Mouse (Mus musculus) hindbrain, embryonic 16.5 days (tissue): ENCODE measurements around the gene Epha5. TPM values are rescaled to one million over a fixed set of nuclear protein-coding genes. Genes with fewer than 3 reads are reported as not detected.

Source experiments
- ATAC-seq: fragments of 200-750 bp; cut with Nextera tagmentation; 2 replicates; pipeline ENCODE4 v1.8.0; 2017; ENCODE audit warnings: moderate TSS enrichment, moderate library complexity
- H3K27ac ChIP-seq: fragments of 300-500 bp; sonication (generic); 2 replicates; pipeline ENCODE4 v1.5.1; 2014; ENCODE audit warnings: low read depth, mild to moderate bottlenecking, control low read depth, low read length, moderate library complexity
- H3K27me3 ChIP-seq: fragments of 300-500 bp; sonication (generic); replicated peaks from 2 replicates; pipeline ENCODE4 v1.6.1; 2014; ENCODE audit warnings: low read length; ENCODE audit not compliant: control insufficient read depth, insufficient read depth
- H3K36me3 ChIP-seq: fragments of 300-500 bp; sonication (generic); 2 replicates; pipeline ENCODE4 v1.6.1; 2014; ENCODE audit warnings: mild to moderate bottlenecking, low read length, moderate library complexity, mixed read lengths; ENCODE audit not compliant: control insufficient read depth, insufficient read depth
- H3K4me1 ChIP-seq: fragments of 300-500 bp; sonication (generic); 2 replicates; pipeline ENCODE4 v1.6.1; 2014; ENCODE audit warnings: low read depth, low read length; ENCODE audit not compliant: control insufficient read depth, insufficient read depth
- H3K4me2 ChIP-seq: fragments of 300-500 bp; sonication (generic); 2 replicates; pipeline ENCODE4 v1.6.1; 2014; ENCODE audit warnings: mild to moderate bottlenecking, low read length, control low read depth, moderate library complexity
- H3K4me3 ChIP-seq: fragments of 300-500 bp; sonication (generic); 2 replicates; pipeline ENCODE4 v1.5.1; 2014; ENCODE audit warnings: mild to moderate bottlenecking, low read length, control low read depth, moderate library complexity
- H3K9ac ChIP-seq: fragments of 300-500 bp; sonication (generic); 2 replicates; pipeline ENCODE4 v1.6.1; 2014; ENCODE audit warnings: low read depth, mild to moderate bottlenecking, control low read depth, low read length, moderate library complexity
- H3K9me3 ChIP-seq: fragments of 300-500 bp; sonication (generic); 2 replicates; pipeline ENCODE4 v1.6.1; 2014; ENCODE audit warnings: mild to moderate bottlenecking, low read length, moderate library complexity; ENCODE audit not compliant: control insufficient read depth
- WGBS: fragments of 180-500 bp; shearing (Covaris S2); extraction: QIAGEN DNeasy Blood & Tissue Kit; methylation state at CpG from one replicate; pipeline ENCODE4 v1.1.7; 2014; 5-methylcytosine and 5-hydroxymethylcytosine counted together
- polyA plus RNA-seq: library from polyadenylated mRNA; unstranded; fragments of >200 nt; fragmentation: Nextera tagmentation; extraction: Ambion mirVana; gene quantifications from 2 replicates; pipeline ENCODE4 v1.2.1, GENCODE M21; 2015

The Epha5 gene
- polyA plus RNA-seq, 1 experiment from 2014 or later, result 72.7 TPM

DNA sequence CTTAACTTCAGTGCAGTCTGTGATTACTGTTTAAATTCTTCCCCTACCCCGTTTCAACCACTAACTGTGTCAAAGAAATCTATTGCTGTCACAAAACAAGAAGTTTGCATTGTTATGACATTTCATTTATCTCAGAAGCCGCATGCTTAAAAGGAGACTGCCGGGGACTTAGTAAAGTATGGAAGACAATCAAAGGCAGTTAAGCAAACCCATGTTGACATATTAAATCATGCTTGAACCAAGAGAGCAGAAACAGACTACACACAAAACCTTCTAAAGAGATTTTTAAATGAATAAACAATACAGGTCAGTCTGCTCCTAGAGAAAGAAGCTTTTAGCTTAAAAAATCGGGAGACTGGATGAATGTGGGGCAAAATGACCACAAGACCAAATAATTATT is 97.0 kb downstream of the Epha5 start:
- H3K4me2 ChIP-seq, result no peak overlapping the region
- no peaks in the 10 kb centered on the region for H3K27me3 ChIP-seq
- no peak overlapping the region for H3K27ac ChIP-seq
- no peaks in the 10 kb centered on the region for H3K36me3 ChIP-seq
- WGBS, result 20% methylated on average over 4 of the region's 4 CpGs
- no peak for ATAC-seq
- no peak overlapping the region for H3K9ac ChIP-seq
- no peaks in the 10 kb centered on the region for H3K4me1 ChIP-seq
- no peak overlapping the region for H3K4me3 ChIP-seq
- H3K9me3 ChIP-seq, result no peaks in the 10 kb centered on the region

DNA sequence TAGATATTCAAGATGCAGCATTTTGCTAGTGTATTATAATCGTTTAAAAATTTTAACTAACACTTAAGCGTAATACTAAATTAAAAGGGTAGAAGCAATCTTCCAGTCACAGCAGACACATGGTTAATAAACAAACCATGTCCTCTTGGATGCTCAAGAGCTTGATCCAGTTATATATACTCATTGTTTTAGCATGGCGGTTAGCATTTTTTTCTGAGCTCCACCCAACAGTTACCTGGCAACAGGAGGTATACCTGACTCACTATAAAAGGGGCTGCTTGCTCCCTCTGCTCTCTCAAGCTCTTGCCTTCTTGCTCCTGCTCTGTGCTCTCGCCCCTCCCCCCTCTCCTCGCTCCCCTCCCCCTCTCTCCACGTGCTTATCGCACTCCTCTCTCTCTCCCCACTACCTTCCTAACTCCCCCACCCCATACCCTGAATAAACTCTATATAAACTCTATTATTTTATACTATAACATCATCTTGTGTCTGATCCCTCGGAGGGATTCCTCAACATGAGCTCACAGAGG is 98.3 kb downstream of the Epha5 start:
- Histone ChIP-seq H3K27ac (no peak overlapping the region), H3K4me3 (no peak overlapping the region), H3K9ac (no peak overlapping the region), H3K27me3 (no peaks in the 10 kb centered on the region), H3K36me3 (no peaks in the 10 kb centered on the region), H3K9me3 (no peaks in the 10 kb centered on the region), H3K4me1 (no peaks in the 10 kb centered on the region), H3K4me2 (no peak overlapping the region)
- WGBS, result 38% methylated on average over 8 of the region's 8 CpGs
- ATAC-seq, result 0 out of 2 replicates have a peak, but pooled peaks have one; percentile 38

DNA sequence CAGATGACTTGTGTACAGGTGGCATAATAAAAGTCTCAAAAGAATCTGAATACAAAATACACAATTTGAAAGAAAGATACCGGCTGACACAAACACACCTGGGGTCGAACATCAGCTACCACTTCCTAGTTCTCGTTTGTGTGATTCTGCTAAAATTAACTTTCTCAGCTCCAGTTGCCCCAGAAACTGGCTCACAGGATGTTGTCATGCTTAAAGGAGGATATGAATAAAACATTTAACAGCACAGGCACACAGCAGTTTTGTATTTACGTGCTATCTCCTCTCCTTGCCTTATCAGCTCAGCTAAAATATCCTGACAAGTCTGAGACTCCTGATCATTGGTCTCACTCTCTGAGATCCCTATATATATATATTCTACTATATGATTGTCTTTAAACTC is 99.3 kb downstream of the Epha5 start:
- Histone ChIP-seq H3K9me3 (no peaks in the 10 kb centered on the region), H3K27me3 (no peaks in the 10 kb centered on the region), H3K4me2 (no peak overlapping the region), H3K9ac (no peak overlapping the region), H3K27ac (no peak overlapping the region), H3K36me3 (no peaks in the 10 kb centered on the region), H3K4me1 (no peaks in the 10 kb centered on the region), H3K4me3 (no peak overlapping the region)
- ATAC-seq, result no peak
- 75% methylated on average over 4 of the region's 4 CpGs for WGBS

DNA sequence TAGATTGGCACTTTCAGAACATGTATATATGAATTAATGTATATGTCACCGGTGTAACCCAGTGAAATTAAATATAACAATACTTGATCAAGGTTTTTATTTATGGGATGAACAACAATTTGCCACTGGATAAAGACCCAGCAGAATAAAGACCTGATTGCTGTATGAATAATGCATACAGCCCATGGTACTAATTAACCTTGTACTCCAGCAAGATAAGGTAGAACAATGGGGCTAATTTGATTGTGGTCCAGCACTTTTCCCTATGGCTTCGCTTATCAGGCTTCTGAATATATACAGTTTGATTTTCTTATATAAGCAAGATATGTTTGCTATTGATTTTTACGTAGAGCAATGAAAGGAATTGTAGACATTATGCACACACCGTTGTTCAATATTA is 103.6 kb downstream of the Epha5 start:
- Histone ChIP-seq H3K9me3 (no peaks in the 10 kb centered on the region), H3K27me3 (no peaks in the 10 kb centered on the region), H3K9ac (no peak overlapping the region), H3K27ac (no peak overlapping the region), H3K4me2 (no peak overlapping the region), H3K4me3 (no peak overlapping the region), H3K36me3 (no peaks in the 10 kb centered on the region), H3K4me1 (no peaks in the 10 kb centered on the region)
- no peak for ATAC-seq
- WGBS, result 58% methylated on average over 4 of the region's 4 CpGs

DNA sequence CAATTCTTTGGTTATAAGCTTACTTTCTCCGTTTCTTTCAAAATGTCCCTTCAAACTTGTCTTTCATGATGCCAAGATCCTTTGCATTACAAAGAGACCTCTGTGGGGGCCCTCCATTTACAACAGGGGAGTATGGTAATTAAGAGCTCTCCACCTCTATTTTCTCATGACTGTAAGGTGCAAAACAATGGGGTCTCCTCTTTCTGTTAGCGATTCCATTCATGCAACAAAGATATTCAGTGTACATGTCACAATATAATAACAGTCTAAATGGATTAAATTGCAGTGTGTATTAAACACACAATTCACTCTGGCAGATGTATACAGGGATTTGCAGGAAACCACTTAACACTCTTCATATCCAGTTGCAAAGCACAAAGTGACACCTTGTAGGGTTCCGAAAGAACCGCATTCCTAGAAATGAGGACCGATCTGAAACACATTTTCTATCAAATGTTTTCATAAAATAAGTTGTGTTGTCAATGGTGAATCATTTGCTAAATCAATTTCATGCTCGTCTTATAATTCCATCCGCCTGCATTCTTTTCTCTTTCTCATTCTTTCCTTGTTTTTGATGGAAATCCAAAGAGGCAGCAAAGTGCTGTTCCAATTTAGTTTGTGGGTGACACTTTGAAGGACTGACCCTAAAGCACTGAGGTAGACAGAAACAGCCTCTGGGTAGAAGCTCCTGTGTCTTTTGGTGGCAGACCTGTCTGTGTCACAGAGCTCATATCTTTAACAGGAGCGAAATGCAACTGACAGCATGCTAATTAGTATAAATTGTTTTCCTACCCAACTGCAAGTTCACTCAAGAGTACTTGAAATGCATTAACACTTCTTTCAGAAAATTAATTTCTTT is 118.1 kb downstream of the Epha5 start:
- peaks cover 4% of the 10 kb centered on the region for H3K4me1 ChIP-seq
- H3K4me2 ChIP-seq, result peak overlapping the region; percentile 12; the same call in 1 of the 2 replicates
- H3K9me3 ChIP-seq, result no peaks in the 10 kb centered on the region
- no peak overlapping the region for H3K4me3 ChIP-seq
- WGBS, result 12% methylated on average over 8 of the region's 8 CpGs
- no peaks in the 10 kb centered on the region for H3K36me3 ChIP-seq
- H3K27me3 ChIP-seq, result no peaks in the 10 kb centered on the region
- no peak overlapping the region for H3K9ac ChIP-seq
- H3K27ac ChIP-seq, result no peak overlapping the region
- no peak for ATAC-seq

DNA sequence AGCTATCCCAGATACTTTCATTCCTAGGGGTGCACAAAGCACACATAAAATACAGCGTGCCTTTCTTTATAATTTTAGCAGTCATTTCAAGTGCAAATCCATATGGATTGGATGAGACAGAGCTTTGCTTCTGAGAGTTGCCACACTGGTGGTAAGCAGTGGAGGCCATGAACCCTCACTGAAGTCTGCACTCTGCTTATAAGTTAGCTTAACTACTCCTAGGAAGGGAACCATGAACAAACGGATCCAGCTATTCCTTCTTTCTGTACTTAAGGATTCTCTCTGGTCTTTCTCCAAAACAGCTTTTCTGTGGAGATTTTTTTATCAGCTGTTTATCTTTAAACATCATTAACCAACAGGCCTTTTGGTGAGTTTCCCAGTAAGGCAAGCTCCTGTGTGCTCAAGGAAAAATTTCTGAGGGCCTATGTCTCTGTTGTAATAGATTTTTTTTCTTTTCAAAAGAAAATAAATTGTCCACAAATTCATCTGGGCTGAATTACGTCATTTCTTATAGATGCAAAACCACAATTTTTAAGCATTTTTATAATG is 127.7 kb downstream of the Epha5 start:
- WGBS, result 75% methylated on average over 3 of the region's 3 CpGs
- H3K4me3 ChIP-seq, result no peak overlapping the region
- no peak overlapping the region for H3K4me2 ChIP-seq

DNA sequence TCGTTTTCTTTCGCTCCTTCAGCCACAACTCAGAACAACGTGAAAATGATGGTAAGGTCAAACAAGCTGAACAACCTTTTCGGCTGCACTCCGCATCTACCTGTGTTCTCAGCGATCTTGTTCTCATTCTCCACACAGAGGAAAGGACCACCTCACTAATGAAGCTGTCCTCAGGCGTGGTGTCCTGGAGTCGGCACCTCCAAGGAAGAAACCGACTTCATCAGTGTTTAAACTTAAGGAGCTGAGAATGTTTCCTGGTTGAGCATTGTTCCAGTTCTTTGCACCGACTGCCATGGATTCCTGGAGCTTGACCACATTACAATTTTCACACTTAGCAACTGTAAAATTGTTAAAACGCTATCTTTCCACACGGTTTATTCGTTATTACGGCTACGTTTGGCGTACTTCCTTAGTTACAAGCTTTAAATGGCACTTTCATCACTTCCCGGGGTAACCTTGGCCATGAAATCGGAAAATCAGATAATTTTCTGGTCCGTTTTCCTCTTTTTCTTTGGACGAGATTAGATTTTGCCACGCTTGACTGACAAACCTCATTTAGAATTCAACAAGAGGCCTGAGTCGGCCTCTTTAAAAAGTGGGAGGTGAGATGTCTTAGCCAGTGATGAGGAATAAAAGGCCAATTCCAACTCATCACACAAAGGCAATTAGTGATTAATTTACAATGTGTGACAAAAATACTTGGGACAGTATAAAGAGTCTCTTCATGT is 135.7 kb downstream of the Epha5 start:
- Histone ChIP-seq H3K27me3 (no peaks in the 10 kb centered on the region), H3K4me3 (peak overlapping the region; percentile 22), H3K4me1 (peaks cover 5% of the 10 kb centered on the region), H3K27ac (no peak overlapping the region), H3K9ac (no peak overlapping the region), H3K36me3 (no peaks in the 10 kb centered on the region), H3K9me3 (no peaks in the 10 kb centered on the region), H3K4me2 (peak overlapping the region; percentile 55)
- 29% methylated on average over 22 of the region's 22 CpGs for WGBS
- 0 out of 2 replicates have a peak, but pooled peaks have one; percentile 34 for ATAC-seq

More for the DNA sequence above, 127.7 kb downstream of the Epha5 start:
- no peaks in the 10 kb centered on the region for H3K27me3 ChIP-seq
- no peak for ATAC-seq
- H3K27ac ChIP-seq, result no peak overlapping the region
- H3K4me1 ChIP-seq, result no peaks in the 10 kb centered on the region
- H3K9ac ChIP-seq, result no peak overlapping the region
- H3K9me3 ChIP-seq, result no peaks in the 10 kb centered on the region
- no peaks in the 10 kb centered on the region for H3K36me3 ChIP-seq

DNA sequence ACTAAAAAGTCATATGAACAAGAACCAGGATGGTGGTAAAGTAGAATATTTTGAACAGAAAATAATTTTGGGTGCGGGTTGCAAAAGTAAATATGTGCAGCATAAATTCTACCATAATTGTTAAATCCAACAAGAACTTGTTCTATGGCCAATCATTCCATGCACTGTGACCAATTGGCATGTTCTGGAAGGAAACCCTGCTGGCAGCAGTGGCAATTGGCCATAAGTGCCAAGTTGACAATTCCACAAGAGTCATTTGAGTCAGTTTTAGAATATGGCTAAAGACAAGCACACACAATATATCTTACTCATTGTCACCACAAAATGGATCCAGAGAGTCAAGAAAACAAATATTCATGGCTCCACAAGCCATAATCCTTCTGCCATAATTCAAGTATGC is 140.2 kb downstream of the Epha5 start:
- no peak overlapping the region for H3K27ac ChIP-seq
- no peaks in the 10 kb centered on the region for H3K36me3 ChIP-seq
- no peaks in the 10 kb centered on the region for H3K9me3 ChIP-seq
- peaks cover 5% of the 10 kb centered on the region for H3K4me1 ChIP-seq
- no peak for ATAC-seq
- no peak overlapping the region for H3K4me3 ChIP-seq
- H3K27me3 ChIP-seq, result no peaks in the 10 kb centered on the region
- no peak overlapping the region for H3K4me2 ChIP-seq
- WGBS, result 100% methylated on average over 1 of the region's 1 CpGs
- H3K9ac ChIP-seq, result no peak overlapping the region

DNA sequence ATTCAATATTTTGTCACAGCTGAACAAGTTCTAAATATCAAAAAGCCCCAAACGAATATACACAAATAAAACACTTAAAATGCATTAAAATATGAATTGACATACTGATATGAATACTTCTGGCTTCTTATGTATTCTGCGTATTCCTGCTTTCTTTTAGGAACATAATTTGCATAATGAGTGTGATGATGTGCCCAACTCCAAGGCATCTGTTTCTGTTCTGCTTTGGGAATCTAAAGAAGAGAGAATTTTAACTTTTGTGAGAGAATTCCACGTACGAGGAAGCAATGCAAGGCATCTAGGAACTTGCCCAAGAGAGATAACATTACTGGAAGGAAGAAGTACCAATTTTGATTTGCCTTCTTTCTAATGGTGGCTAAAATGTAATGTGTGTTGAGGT is 151.8 kb downstream of the Epha5 start:
- Histone ChIP-seq H3K27me3 (no peaks in the 10 kb centered on the region), H3K4me3 (no peak overlapping the region), H3K36me3 (no peaks in the 10 kb centered on the region), H3K9ac (no peak overlapping the region), H3K4me2 (no peak overlapping the region), H3K4me1 (no peaks in the 10 kb centered on the region), H3K27ac (no peak overlapping the region), H3K9me3 (no peaks in the 10 kb centered on the region)
- WGBS, result 69% methylated on average over 4 of the region's 4 CpGs
- ATAC-seq, result no peak
